Mouse (Mus musculus) lung, adult 2 months (tissue): ENCODE data around the gene Extl1.

Source experiments
- CTCF ChIP-seq: fragments of 200-500 bp; IDR thresholded peaks from 2 replicates; pipeline ENCODE4 v1.5.1; 2011; ENCODE audit warnings: mild to moderate bottlenecking, low read length, control low read depth; ENCODE audit not compliant: insufficient read depth
- POLR2A ChIP-seq: fragments of 200-500 bp; IDR thresholded peaks from 2 replicates; pipeline ENCODE4 v1.6.1; 2011; ENCODE audit warnings: low read depth, mild to moderate bottlenecking, control low read depth, low read length, borderline replicate concordance; ENCODE audit errors: extremely low read depth

GRCm38 (mm10) chr4:134417111-134417510 is 33.5 kb upstream of the Extl1 start:
- TF ChIP-seq POLR2A (no peak), CTCF (no peak)
